Mouse (Mus musculus) limb, embryonic 12.5 days (tissue): ENCODE results near the gene Olfr136. TPM values are rescaled to one million over a fixed set of nuclear protein-coding genes. Genes with fewer than 3 reads are reported as not detected.

Experiments
- ATAC-seq: fragments of 200-750 bp; cut with Nextera tagmentation; 2 replicates; pipeline ENCODE4 v1.8.0; 2017; ENCODE audit warnings: low read depth, moderate TSS enrichment; ENCODE audit not compliant: insufficient number of reproducible peaks, insufficient read depth, low FRiP score, low TSS enrichment
- H3K27ac ChIP-seq: fragments of 300-500 bp; sonication (generic); 2 replicates; pipeline ENCODE4 v1.5.1; 2016; ENCODE audit warnings: mild to moderate bottlenecking, moderate library complexity
- H3K27me3 ChIP-seq: fragments of 300-500 bp; sonication (generic); 2 replicates; pipeline ENCODE4 v1.6.1; 2016; ENCODE audit warnings: mild to moderate bottlenecking, moderate library complexity
- H3K36me3 ChIP-seq: fragments of 300-500 bp; sonication (generic); 2 replicates; pipeline ENCODE4 v1.6.1; 2016; ENCODE audit warnings: mild to moderate bottlenecking, moderate library complexity
- H3K4me1 ChIP-seq: fragments of 300-500 bp; sonication (generic); replicated peaks from 2 replicates; pipeline ENCODE4 v1.6.1; 2016
- H3K4me2 ChIP-seq: fragments of 300-500 bp; sonication (generic); 2 replicates; pipeline ENCODE4 v1.6.1; 2016; ENCODE audit warnings: mild to moderate bottlenecking, moderate library complexity
- H3K4me3 ChIP-seq: fragments of 300-500 bp; sonication (generic); replicated peaks from 2 replicates; pipeline ENCODE4 v1.5.1; 2016; ENCODE audit warnings: mild to moderate bottlenecking
- H3K9ac ChIP-seq: fragments of 300-500 bp; sonication (generic); replicated peaks from 2 replicates; pipeline ENCODE4 v1.6.1; 2016; ENCODE audit warnings: mild to moderate bottlenecking, moderate library complexity
- H3K9me3 ChIP-seq: fragments of 300-500 bp; sonication (generic); 2 replicates; pipeline ENCODE4 v1.6.1; 2016; ENCODE audit warnings: mild to moderate bottlenecking, moderate library complexity
- polyA plus RNA-seq: library from polyadenylated mRNA; unstranded; fragments of >200 nt; fragmentation: Nextera tagmentation; extraction: Ambion mirVana; gene quantifications from 2 replicates; pipeline ENCODE4 v1.2.1, GENCODE M21; 2016

Olfr136 gene
- not detected in 2 replicates for polyA plus RNA-seq

- ATAC-seq = no peak
- Histone ChIP-seq H3K4me3 (no peak within 1 kb of the TSS), H3K4me1 (no peaks in the 10 kb centered on the region), H3K9me3 (peaks cover 19% of the 10 kb centered on the region), H3K27ac (no peak within 1 kb of the TSS), H3K27me3 (no peaks in the 10 kb centered on the region), H3K9ac (no peak within 1 kb of the TSS), H3K4me2 (no peak within 1 kb of the TSS), H3K36me3 (no peaks in the 10 kb centered on the region)
Measured at GRCm38 (mm10) chr17:38329531-38329930, at the start of gene Olfr136. Gene Olfr136 (plus strand): TSS chr17:38329831.

GRCm38 (mm10) chr17:38307470-38307869 is 22.2 kb upstream of the Olfr136 start, which contains the start of gene Olfr137:
Gene Olfr137 (minus strand): TSS chr17:38307570.
- no peak for ATAC-seq
- no peaks in the 10 kb centered on the region for H3K4me1 ChIP-seq

More at GRCm38 (mm10) chr17:38307470-38307869, 22.2 kb upstream of the Olfr136 start, which contains the start of gene Olfr137:
- peaks cover 15% of the 10 kb centered on the region for H3K9me3 ChIP-seq
- H3K36me3 ChIP-seq = no peaks in the 10 kb centered on the region
- H3K4me2 ChIP-seq = no peak within 1 kb of the TSS
- no peaks in the 10 kb centered on the region for H3K27me3 ChIP-seq
- H3K4me3 ChIP-seq = no peak within 1 kb of the TSS
- no peak within 1 kb of the TSS for H3K9ac ChIP-seq
- H3K27ac ChIP-seq = no peak within 1 kb of the TSS

Other genes with a start within 250 kb of the Olfr136 start
- gene Olfr131, start 241.1 kb upstream of the Olfr136 start, polyA plus RNA-seq = not detected in 2 replicates
- gene Olfr132, start 195.3 kb upstream of the Olfr136 start, polyA plus RNA-seq = not detected in 2 replicates
- not detected in 2 replicates for gene Olfr133, start 184.6 kb upstream of the Olfr136 start, polyA plus RNA-seq
- not detected in 2 replicates for gene Olfr134, start 158.4 kb upstream of the Olfr136 start, polyA plus RNA-seq
- not detected in 2 replicates for gene Olfr135, start 125.5 kb upstream of the Olfr136 start, polyA plus RNA-seq
- gene Olfr138, start 68.8 kb upstream of the Olfr136 start, polyA plus RNA-seq = not detected in 2 replicates
- gene Olfr137, start 22.3 kb upstream of the Olfr136 start, polyA plus RNA-seq = not detected in 2 replicates
- not detected in 2 replicates for gene Esp36, start 90.4 kb downstream of the Olfr136 start, polyA plus RNA-seq
- not detected in 2 replicates for gene Esp34, start 224.4 kb downstream of the Olfr136 start, polyA plus RNA-seq